Mouse (Mus musculus) neural tube, embryonic 10.5 days (tissue): ENCODE measurements around the gene Prok1.
A peak's percentile ranks its signal among the peaks of the same experiment; 100 is the strongest.

ENCODE experiments used
- DNase-seq: peaks from one replicate; pipeline ENCODE4 v3.0.0-alpha.2; 2017; ENCODE audit warnings: low spot score; ENCODE audit errors: extremely low spot score

The Prok1 gene

GRCm38 (mm10) chr3:107239607-107240006 lies at the start of gene Prok1:
Prok1 (minus strand) TSS chr3:107239707.
- no peak for DNase-seq

- no peak for DNase-seq
These were observed 47.8 kb upstream of the Prok1 start for GRCm38 (mm10) chr3:107287346-107287745.

DNA sequence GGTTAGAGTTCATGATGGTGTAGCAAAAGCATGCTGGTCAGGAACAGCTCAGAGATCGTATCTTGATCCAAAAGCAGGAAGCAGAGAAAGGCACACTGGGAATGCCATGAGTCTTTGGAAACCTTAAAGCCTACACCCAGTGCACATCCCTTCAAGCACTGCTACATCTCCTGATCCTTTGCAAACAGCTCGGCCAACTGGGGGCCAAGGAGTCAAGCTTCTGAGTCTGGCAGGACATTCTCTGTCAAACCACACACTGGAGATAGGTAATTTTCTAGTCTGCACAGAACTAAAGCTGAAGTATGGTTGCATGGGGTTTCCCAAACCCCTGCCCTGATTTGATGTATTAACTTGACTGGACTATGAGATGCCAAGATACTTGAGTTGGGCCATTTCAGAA lies 46.6 kb upstream of the Prok1 start:
- no peak for DNase-seq

DNA sequence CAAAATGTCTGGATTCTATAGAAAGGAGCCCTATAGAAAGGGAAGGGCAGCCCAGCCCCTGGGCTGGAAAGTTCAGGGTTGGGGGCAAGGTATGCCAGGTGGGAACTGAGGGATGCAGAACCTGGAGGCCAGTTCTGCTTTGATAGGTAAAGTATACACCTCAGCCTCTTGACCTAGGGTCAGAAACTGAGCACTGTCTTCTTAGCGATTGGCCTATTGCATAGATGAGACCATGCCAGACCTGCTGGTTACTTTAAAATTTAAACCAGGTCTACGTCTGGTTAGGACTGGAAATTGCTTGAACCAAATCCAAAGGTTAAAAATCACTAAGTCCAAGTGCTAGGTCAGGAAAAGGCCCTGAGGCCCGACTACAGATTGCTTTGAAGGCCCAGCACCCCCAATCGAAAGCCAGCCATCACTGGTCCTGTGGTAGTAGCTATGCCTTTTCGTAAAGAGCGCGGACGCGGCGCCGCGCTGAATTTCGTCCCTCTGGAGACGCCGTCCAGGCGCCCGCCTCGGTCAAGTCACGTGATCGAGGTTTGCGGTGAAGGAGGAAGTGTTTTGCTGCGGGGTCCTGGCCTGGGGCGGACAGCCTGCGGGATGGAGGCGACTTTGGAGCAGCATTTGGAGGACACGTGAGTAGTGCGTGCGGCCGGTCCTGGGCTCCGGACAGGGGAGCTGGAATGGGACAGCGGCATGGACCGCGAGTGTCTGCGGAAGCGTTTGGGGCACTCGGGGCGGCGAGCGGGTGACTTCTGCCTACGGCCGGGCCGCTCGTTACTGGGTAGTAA lies 39.2 kb upstream of the Prok1 start, which contains the start of gene Lamtor5:
Lamtor5 (plus strand) TSS at position 380 of the 791 bp plus-strand sequence.
- DNase-seq: peak; percentile 92

DNA sequence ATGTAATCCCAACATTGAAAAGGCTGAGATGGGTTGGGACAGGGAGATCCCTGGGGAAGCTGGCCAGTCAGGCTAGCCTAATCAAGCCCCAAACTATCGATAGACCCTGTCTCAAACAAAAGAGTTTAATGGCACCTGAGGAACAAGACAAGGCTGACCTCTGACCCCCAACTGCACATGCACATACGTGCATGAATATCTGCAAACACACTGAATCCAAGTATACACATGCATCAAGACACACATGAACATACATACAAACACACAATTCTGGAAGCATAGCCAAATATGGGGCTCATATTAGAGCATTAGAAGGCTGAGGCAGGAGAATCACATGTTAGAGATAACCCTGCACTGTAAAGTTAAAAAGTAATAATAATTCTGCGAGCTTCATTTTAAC lies 37.1 kb upstream of the Prok1 start:
- DNase-seq: no peak

DNA sequence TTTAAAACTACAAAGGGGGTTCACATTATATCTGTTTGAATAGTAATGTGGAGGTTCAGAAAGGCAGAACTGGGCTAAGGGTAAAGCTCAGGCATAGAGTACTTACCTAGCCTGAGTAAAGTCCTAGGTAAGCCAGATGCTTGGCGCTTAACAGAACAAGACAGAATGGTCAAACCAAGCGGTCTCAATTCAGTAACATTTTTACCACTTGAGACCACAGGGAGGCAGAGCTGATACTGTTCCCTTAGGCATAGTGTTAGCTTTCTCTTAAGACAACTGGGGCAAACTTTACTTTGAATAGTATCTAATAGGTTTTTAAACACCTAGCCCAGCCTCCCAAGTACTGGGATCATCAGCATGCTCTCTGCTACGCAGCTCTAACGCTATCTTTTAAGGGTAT lies 36.5 kb upstream of the Prok1 start:
- DNase-seq: no peak

DNA sequence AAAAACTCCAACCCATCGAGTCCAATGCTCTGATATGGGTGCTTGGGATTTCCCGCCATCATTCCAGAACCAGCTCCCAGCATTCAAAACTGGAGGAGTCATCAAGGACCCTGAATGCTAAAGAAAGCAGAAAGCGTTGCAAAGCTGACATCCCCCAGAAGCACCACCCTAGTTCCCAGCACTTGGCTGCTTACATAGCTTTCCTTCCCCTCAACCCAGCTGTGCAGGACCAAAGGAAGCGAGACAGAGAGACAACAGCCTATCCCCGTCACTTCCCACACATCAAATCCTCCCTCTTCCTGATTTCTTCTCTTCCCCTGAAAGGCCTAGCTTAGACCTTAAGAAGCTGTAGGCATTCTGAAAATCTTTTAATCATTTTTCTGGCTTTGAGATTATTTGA lies 35.8 kb upstream of the Prok1 start:
- no peak for DNase-seq

- peak; percentile 48 for DNase-seq
These were observed 34.3 kb upstream of the Prok1 start for GRCm38 (mm10) chr3:107273820-107274219.

DNA sequence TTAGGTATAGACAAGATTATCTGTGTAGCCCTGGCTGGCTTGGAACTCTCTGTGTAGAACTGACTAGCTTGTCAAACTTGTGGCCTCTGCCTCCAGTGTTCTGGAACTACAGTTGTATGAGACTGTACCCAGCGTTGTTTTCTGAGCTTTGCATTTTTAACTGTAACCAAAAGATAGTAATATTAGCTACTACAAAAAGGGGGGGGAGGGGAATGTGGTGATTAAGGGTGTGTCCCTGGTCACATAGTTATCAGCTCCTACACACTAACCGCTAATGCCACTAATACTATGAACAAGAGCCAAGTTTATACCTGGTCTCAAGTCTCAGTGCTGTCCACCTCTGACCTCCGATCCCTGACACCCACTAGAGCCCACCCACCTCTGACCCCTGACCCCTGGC lies 32.9 kb upstream of the Prok1 start:
- DNase-seq: no peak

GRCm38 (mm10) chr3:107266814-107267345 lies 27.4 kb upstream of the Prok1 start:
- no peak for DNase-seq

- DNase-seq: no peak
These were observed 22.3 kb upstream of the Prok1 start for GRCm38 (mm10) chr3:107261851-107262165.

DNA sequence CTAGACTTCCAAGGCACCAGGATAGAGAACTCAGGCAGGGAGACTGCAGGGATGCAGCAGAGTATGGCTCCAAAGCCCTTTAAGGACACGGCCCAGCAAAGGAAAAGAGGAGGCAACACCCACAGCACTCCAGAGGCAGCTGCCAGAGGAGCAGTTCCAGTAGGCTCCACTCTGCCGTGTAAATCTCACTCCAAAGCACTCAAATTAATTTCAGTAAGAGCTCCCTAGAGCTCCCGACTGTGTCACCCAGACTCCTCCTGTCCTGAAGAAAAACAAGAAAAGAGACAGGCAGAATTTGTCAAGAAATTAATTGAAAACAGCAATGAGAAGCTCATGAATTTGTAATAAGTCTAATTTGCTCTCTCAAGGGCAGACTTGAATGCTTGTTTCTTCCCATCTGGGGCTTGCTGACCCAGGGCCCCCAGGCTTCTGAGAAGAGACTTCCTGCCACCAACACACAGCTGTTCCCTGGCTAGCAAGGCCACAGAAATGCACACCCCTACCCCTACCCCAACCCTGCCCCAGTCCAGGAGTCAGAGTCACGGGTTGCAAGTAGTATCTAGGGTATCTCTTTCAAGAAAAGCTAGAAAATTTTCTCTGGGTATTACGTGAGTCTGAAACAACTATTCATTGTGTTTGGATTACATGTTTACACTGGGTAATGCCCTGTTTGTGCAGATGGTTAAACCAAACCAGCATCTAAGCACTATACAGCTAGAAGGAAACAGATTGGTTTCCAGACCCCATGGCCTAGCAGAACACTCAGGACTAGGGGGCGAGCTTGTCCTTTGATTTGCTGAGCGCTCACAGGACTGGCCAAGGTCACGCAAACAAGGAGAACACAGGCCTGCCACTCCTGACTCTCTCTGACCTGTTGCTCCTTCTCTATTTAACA lies 21.7 kb upstream of the Prok1 start:
- DNase-seq: no peak

GRCm38 (mm10) chr3:107257924-107258323 lies 18.4 kb upstream of the Prok1 start:
- DNase-seq: no peak

- no peak for DNase-seq
These were observed 17.2 kb upstream of the Prok1 start for GRCm38 (mm10) chr3:107256724-107257123.

- DNase-seq: no peak
These were observed 16.5 kb upstream of the Prok1 start for GRCm38 (mm10) chr3:107255992-107256391.

- DNase-seq: no peak
These were observed 14.4 kb upstream of the Prok1 start for GRCm38 (mm10) chr3:107253925-107254324.

DNA sequence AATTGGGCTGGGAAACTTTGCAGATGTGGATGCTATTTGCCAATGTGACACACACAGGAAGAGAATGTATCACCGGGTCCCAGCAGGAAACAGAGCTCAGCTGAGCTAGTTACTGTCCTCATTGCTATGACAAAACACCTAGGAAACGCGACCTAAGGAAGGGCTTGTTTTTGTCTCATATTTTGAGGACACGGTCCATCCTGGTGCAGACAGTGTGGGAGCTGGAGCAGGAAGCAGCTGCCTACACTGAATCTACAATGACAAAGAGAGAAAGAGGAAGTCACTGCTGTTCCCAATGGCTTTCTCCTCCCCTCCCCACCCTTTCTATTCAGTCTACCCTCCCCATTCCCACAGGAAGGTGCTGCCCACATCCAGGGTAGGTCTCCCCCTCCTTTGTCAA lies 12.5 kb upstream of the Prok1 start:
- DNase-seq: no peak

DNA sequence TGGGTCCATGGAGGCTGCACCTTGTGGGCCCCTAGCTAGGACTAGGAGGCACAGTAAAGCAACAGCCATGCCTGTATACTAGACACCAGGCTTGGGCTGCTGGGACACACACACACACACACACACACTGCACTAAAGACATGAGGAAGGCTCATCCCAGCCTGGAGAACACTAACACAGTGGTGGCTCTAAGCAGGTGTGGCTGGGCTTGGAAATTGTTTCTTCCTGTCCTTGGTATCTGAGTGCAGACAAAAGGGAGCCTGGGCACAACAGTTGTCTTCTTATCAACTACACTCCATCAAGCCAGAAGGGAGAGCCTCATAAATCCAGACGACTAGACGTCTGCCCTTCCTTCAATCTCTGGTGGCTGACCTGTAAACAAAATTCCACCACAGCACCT lies 10.8 kb upstream of the Prok1 start:
- no peak for DNase-seq

DNA sequence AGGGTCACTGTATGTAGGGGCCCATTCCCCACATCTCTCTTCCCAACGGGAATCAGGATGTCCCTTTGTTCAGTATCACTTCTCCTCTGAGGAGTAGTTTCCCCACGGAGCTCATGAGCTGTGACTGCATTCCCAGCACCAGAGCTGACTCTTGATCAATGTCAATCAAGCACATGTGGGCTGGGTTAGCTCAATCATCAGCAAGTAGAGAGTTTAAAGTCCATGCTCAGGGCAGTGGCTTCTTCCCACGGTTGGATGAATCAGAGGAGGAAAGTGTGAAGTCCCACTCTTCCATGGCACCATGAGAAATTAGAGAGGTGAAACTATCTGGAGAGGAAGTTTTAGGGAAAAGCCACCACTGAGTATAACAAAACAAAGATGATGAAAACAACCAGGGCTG lies 9.5 kb upstream of the Prok1 start:
- no peak for DNase-seq

- no peak for DNase-seq
These were observed 7.4 kb upstream of the Prok1 start for GRCm38 (mm10) chr3:107246876-107247275.

DNA sequence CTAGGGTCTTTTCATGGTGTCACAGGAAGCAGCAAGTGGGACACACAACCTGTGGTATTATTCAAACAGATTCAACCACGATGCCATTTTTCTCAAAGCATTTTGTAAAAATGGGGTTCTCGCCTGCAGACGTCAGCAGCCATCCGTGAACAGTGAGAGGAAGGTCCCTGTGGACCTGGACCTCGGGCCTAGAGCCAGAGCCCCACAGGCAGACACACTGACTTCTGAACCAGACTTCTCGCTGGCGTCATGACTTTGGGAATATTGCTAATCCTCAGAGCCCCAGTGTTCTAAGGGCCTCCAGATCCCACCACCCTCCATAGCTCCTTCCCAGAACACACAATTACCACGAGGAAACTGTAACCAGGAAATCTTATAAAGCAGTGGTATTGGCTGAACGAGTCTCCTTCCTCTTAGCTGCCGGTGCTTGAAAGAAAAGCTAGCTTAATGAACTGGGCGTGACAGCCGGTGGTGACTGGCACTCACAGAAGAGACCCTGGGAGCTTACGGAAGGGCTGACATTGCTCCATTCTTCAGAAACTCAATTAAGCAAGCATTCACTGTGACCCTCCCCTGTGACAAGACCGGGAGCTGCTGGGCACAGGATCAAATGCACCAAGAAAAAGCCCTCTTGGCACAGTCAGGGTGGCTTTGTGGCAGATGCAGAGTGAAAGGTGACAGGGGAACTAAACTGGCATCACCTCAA lies 2.0 kb upstream of the Prok1 start:
- no peak for DNase-seq
